Mouse (Mus musculus) spleen, adult 2 months (tissue): ENCODE measurements around the gene Lpcat2. TPM values are rescaled to one million over a fixed set of nuclear protein-coding genes. Genes with fewer than 3 reads are reported as not detected.

Experiments
- DNase-seq, 2 experiments: peaks; one replicate each; pipeline versions ENCODE4 v3.0.0 to v3.0.0-alpha.2; 2012 to 2021; ENCODE audit warnings: low spot score in 2 of 2, low read depth in 1 of 2
- H3K27ac ChIP-seq: fragments of 200-500 bp; 2 replicates; pipeline ENCODE4 v1.5.1; 2012; ENCODE audit warnings: low read length, inconsistent platforms; ENCODE audit not compliant: insufficient read depth
- H3K27me3 ChIP-seq: fragments of 200-500 bp; 2 replicates; pipeline ENCODE4 v1.6.1; 2012; ENCODE audit warnings: mild to moderate bottlenecking, moderate library complexity, low read length, inconsistent platforms; ENCODE audit not compliant: control insufficient read depth, insufficient read depth
- H3K36me3 ChIP-seq: fragments of 200-500 bp; 2 replicates; pipeline ENCODE4 v1.6.1; 2012; ENCODE audit warnings: mild to moderate bottlenecking, low read length, inconsistent platforms; ENCODE audit not compliant: control insufficient read depth, insufficient read depth
- H3K4me1 ChIP-seq: fragments of 200-500 bp; 2 replicates; pipeline ENCODE4 v1.6.1; 2011; ENCODE audit warnings: inconsistent platforms; ENCODE audit not compliant: control insufficient read depth, insufficient read depth, insufficient read length
- H3K4me3 ChIP-seq: fragments of 200-500 bp; 2 replicates; pipeline ENCODE4 v1.5.1; 2011; ENCODE audit warnings: mild to moderate bottlenecking, inconsistent platforms; ENCODE audit not compliant: insufficient read depth, insufficient read length; ENCODE audit errors: extremely low read depth
- CTCF ChIP-seq: fragments of 200-500 bp; IDR thresholded peaks from 2 replicates; pipeline ENCODE4 v1.5.1; 2011; ENCODE audit warnings: mild to moderate bottlenecking, inconsistent platforms; ENCODE audit not compliant: insufficient read depth, insufficient read length, insufficient replicate concordance; ENCODE audit errors: extremely low read depth
- POLR2A ChIP-seq: fragments of 200-500 bp; IDR thresholded peaks from 2 replicates; pipeline ENCODE4 v1.6.1; 2011; ENCODE audit warnings: low read depth, low read length, inconsistent platforms
- WGBS: fragments of 180-500 bp; shearing (Covaris S2); methylation state at CpG from one replicate; pipeline ENCODE4 v1.1.7; 2018; 5-methylcytosine and 5-hydroxymethylcytosine counted together
- polyA plus RNA-seq: library from polyadenylated mRNA; depleted of rRNA; stranded (reverse); fragments of >200 nt; gene quantifications from 2 replicates; pipeline ENCODE4 v1.2.3, GENCODE M21; 2012

Gene Lpcat2
- polyA plus RNA-seq, 1 experiment = 9.2 TPM

GRCm38 (mm10) chr8:92853188-92853983 lies 1.8 kb upstream of the Lpcat2 start:
- Histone ChIP-seq H3K27me3 (peaks cover 4% of the 10 kb centered on the region; the same call in 1 of the 2 replicates), H3K4me1 (peaks cover 13% of the 10 kb centered on the region; the same call in 1 of the 2 replicates), H3K27ac (0 out of 2 replicates have a peak overlapping the region, but pooled peaks have one; percentile 10), H3K36me3 (no peaks in the 10 kb centered on the region), H3K4me3 (no peak overlapping the region; the same call in 1 of the 2 replicates)
- TF ChIP-seq POLR2A (no peak), CTCF (no peak)
- WGBS = 7% methylated on average over 18 of the region's 18 CpGs
- DNase-seq = no peak

- Histone ChIP-seq H3K27me3 (peaks cover 4% of the 10 kb centered on the region; the same call in 1 of the 2 replicates), H3K4me1 (peaks cover 13% of the 10 kb centered on the region; the same call in 1 of the 2 replicates), H3K4me3 (no peak overlapping the region), H3K27ac (0 out of 2 replicates have a peak overlapping the region, but pooled peaks have one; percentile 3), H3K36me3 (no peaks in the 10 kb centered on the region)
- 43% methylated on average over 3 of the region's 3 CpGs for WGBS
- no peak for TF ChIP-seq CTCF
- no peak for TF ChIP-seq POLR2A
- DNase-seq = no peak
These were observed 466 bp upstream of the Lpcat2 start for GRCm38 (mm10) chr8:92854673-92855072.

GRCm38 (mm10) chr8:92856273-92856986 lies 1.3 kb downstream of the Lpcat2 start:
- 12% methylated on average over 7 of the region's 7 CpGs for WGBS
- H3K27me3 ChIP-seq = peaks cover 4% of the 10 kb centered on the region; the same call in 1 of the 2 replicates
- no peak for DNase-seq
- peak overlapping the region; percentile 72 for H3K4me3 ChIP-seq
- H3K27ac ChIP-seq = peak overlapping the region; percentile 67
- H3K4me1 ChIP-seq = peaks cover 13% of the 10 kb centered on the region; the same call in 1 of the 2 replicates
- H3K36me3 ChIP-seq = no peaks in the 10 kb centered on the region
- TF ChIP-seq CTCF = no peak

- 91% methylated on average over 14 of the region's 14 CpGs for WGBS
- H3K36me3 ChIP-seq = no peaks in the 10 kb centered on the region
- no peak overlapping the region for H3K27ac ChIP-seq
- no peak for DNase-seq
- H3K4me3 ChIP-seq = no peak overlapping the region
- peaks cover 4% of the 10 kb centered on the region; the same call in 1 of the 2 replicates for H3K27me3 ChIP-seq
- peaks cover 11% of the 10 kb centered on the region; the same call in 1 of the 2 replicates for H3K4me1 ChIP-seq
- TF ChIP-seq POLR2A (no peak), CTCF (no peak)
These were observed 3.5 kb downstream of the Lpcat2 start for GRCm38 (mm10) chr8:92858475-92859182.

GRCm38 (mm10) chr8:92861977-92862376 lies 6.8 kb downstream of the Lpcat2 start:
- 91% methylated on average over 1 of the region's 1 CpGs for WGBS
- Histone ChIP-seq H3K36me3 (no peaks in the 10 kb centered on the region), H3K4me3 (no peak overlapping the region), H3K4me1 (no peaks in the 10 kb centered on the region), H3K27me3 (no peaks in the 10 kb centered on the region), H3K27ac (no peak overlapping the region)
- TF ChIP-seq CTCF (no peak), POLR2A (no peak)
- no peak for DNase-seq

GRCm38 (mm10) chr8:92870281-92870680 lies 15.1 kb downstream of the Lpcat2 start:
- Histone ChIP-seq H3K27me3 (no peaks in the 10 kb centered on the region), H3K4me1 (no peaks in the 10 kb centered on the region), H3K27ac (no peak overlapping the region), H3K36me3 (no peaks in the 10 kb centered on the region), H3K4me3 (no peak overlapping the region)
- TF ChIP-seq CTCF (no peak), POLR2A (no peak)
- no peak for DNase-seq
- WGBS = 42% methylated on average over 7 of the region's 7 CpGs
